Mouse (Mus musculus): ENCODE measurements around the gene Dag1.

The Dag1 gene

DNA sequence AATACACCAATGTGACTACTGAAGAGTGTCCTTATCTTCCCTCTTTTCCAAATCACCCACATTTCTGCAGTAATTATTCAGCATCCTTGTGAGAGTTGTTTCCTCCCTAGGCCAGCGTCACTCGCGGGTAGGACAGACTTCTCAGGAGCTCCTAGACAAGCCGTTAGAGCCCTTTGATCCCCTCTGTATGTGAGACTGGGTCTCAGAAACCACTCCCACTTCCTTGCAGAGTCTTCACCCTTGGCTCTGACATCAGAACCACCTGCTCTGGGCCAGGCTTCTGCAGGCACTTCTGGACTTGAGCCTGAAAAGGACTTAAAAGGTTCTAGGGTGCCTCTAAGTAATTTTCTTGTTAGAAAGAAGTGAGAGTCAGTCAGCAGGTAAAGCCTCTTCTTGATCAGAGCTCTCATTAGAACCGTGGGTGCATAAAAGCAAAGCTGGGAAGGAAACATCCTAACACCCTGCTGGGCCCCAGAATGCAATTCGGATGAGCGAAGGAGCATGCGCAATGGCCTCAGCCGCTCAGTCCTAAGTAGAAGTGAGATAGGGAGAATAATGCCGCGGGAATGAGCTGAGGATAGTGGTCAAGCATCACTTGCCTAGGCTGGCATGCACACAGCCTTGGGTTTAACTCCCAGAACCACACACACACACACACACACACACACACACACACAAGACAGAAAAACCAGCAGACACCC lies 80.8 kb downstream of the Dag1 start:
- DNase-seq, result peak in 1 of 2 experiments; percentile 67

GRCm38 (mm10) chr9:108178391-108178790 lies 85.4 kb downstream of the Dag1 start:
- DNase-seq, result peak in 1 of 2 experiments; percentile 21

- DNase-seq, result peak; percentile 52 to 58
These were observed 88.5 kb downstream of the Dag1 start for GRCm38 (mm10) chr9:108175116-108175838.

- no peak for DNase-seq
These were observed 90.9 kb downstream of the Dag1 start for GRCm38 (mm10) chr9:108172777-108173350.

GRCm38 (mm10) chr9:108169751-108170150 lies 94.0 kb downstream of the Dag1 start:
- DNase-seq, result no peak

DNA sequence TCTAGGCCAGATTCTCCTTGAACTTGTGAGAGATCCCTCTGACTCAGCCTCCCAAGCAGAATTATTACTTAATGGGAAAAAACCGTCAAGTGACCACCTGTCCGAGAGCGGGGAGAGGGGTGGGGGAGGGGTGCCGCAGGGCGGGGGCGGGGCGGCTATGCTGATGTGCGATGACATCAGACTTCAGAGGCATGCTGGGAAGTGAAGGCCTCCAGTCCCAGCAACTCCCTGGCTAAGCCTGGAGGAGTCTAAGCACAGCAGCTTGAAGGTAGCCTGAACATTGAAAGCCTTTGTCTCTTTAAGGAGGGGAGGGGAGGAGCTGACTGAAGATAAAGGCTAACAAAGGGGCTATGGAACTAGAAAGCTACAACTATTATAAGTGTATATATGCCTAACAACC lies 98.6 kb downstream of the Dag1 start:
- DNase-seq, result no peak

GRCm38 (mm10) chr9:108163646-108164284 lies 100.0 kb downstream of the Dag1 start:
- DNase-seq, result peak in 1 of 2 experiments; percentile 44

DNA sequence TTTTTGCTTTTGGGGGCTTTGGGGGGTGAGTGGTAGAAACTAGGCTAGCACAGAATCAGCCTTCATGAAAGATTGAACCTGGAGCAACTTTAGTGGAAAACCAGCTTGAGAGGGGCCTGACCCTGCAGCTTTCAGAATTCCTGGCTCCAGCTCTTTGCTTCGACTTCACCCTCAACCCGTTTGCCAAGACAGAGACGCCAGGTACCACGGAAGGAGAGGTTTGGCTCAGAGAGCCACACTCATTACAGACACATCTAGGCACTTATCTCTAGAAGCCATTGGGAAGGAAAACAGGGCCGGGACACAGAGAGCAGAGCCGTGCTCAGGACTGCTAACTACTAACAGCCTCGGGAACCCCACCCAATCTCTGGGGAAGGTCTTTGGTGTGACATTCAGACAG lies 105.9 kb downstream of the Dag1 start:
- peak; percentile 71 to 73 for DNase-seq

DNA sequence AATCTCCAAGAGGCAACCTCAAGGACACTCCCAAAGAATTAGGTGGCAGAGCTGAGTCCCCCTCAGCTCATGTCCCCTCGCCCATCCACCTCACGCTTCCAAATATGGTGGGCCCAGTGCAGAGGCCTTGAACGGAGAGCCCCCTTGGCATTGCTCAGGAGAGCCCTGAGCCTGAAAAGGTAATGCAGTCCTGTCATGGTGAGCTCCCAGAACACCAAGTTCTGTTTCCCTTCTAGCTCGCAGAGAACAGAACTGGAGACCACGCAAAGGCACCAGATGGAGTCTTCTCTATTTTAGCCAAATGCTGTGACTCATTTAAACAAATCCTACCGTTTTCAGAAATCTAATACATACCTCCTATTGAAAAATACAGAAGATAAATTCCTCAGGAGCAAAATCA lies 106.3 kb downstream of the Dag1 start:
- DNase-seq, result peak; percentile 59 to 68

DNA sequence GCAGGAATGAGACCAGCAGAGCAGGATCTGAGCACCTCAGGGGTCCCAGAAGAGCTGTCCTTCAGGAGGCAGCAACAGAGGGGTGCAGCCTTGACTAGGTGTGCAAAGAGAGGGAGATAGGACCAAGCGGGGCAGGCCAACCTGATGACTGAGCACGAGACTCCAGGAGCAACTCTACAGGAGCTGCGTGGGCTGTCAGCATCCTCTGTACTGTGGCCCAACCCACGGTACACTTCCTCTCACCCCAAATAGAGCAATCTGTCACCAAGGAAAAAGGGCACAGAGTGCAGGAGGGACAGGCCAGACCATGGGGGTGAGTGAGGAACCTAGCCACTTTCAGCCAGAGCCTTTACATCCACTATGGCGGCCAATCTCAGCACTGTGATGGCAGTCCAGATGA lies 107.0 kb downstream of the Dag1 start:
- peak; percentile 79 to 81 for DNase-seq

- DNase-seq, result peak in 1 of 2 experiments; percentile 28
These were observed 108.9 kb downstream of the Dag1 start for GRCm38 (mm10) chr9:108154814-108155213.

All from cerebellum, postnatal 25 days (tissue).